Mouse (Mus musculus) small intestine, adult 2 months (tissue): Measurements from ENCODE around the gene Mdfic. TPM values are rescaled to one million over a fixed set of nuclear protein-coding genes. Genes with fewer than 3 reads are reported as not detected.

Experiments
- H3K27ac ChIP-seq: fragments of 200-500 bp; 2 replicates; pipeline ENCODE4 v1.5.1; 2012; ENCODE audit warnings: low read depth, low read length, control low read depth, inconsistent platforms; ENCODE audit not compliant: insufficient read depth
- H3K27me3 ChIP-seq: fragments of 200-500 bp; 2 replicates; pipeline ENCODE4 v1.6.1; 2012; ENCODE audit warnings: mild to moderate bottlenecking, moderate library complexity, low read length, inconsistent platforms; ENCODE audit not compliant: control insufficient read depth, insufficient read depth
- H3K36me3 ChIP-seq: fragments of 200-500 bp; 2 replicates; pipeline ENCODE4 v1.6.1; 2012; ENCODE audit warnings: mild to moderate bottlenecking, low read length, control low read depth, inconsistent platforms; ENCODE audit not compliant: control insufficient read depth, insufficient read depth
- H3K4me1 ChIP-seq: fragments of 200-500 bp; 2 replicates; pipeline ENCODE4 v1.6.1; 2012; ENCODE audit warnings: low read length, inconsistent platforms, mixed read lengths; ENCODE audit not compliant: control insufficient read depth, insufficient read depth, insufficient read length
- H3K4me3 ChIP-seq: fragments of 200-500 bp; 2 replicates; pipeline ENCODE4 v1.5.1; 2012; ENCODE audit warnings: low read depth, mild to moderate bottlenecking, control low read depth, inconsistent platforms, low read length, moderate library complexity
- CTCF ChIP-seq: fragments of 200-500 bp; IDR thresholded peaks from 2 replicates; pipeline ENCODE4 v1.5.1; 2012; ENCODE audit warnings: low read depth, mild to moderate bottlenecking, control low read depth, inconsistent platforms, low read length, moderate library complexity, mixed read lengths; ENCODE audit not compliant: insufficient replicate concordance, insufficient read length; ENCODE audit errors: extremely low read depth
- POLR2A ChIP-seq: fragments of 200-500 bp; IDR thresholded peaks from 2 replicates; pipeline ENCODE4 v1.6.1; 2012; ENCODE audit warnings: low read depth, mild to moderate bottlenecking, control low read depth, inconsistent platforms, low read length, moderate library complexity
- WGBS: fragments of 180-500 bp; shearing (Covaris S2); methylation state at CpG from one replicate; pipeline ENCODE4 v1.1.7; 2018; 5-methylcytosine and 5-hydroxymethylcytosine counted together
- polyA plus RNA-seq: library from polyadenylated mRNA; depleted of rRNA; stranded (reverse); fragments of >200 nt; gene quantifications from 2 replicates; pipeline ENCODE4 v1.2.3, GENCODE M21; 2012

Gene Mdfic
- polyA plus RNA-seq, 1 experiment = 2.9 TPM

GRCm38 (mm10) chr6:15730258-15730657 is 9.8 kb downstream of the Mdfic start:
- no peak overlapping the region for H3K4me3 ChIP-seq
- no peak for TF ChIP-seq POLR2A
- TF ChIP-seq CTCF = no peak
- WGBS = 84% methylated on average over 2 of the region's 2 CpGs
- no peak overlapping the region for H3K27ac ChIP-seq
- H3K4me1 ChIP-seq = 0 out of 2 replicates have a peak, but pooled peaks cover 4% of the 10 kb centered on the region
- H3K36me3 ChIP-seq = no peaks in the 10 kb centered on the region
- no peaks in the 10 kb centered on the region for H3K27me3 ChIP-seq

GRCm38 (mm10) chr6:15730666-15731065 is 10.2 kb downstream of the Mdfic start:
- no peak overlapping the region for H3K27ac ChIP-seq
- WGBS = 68% methylated on average over 4 of the region's 4 CpGs

GRCm38 (mm10) chr6:15731452-15731851 is 11.0 kb downstream of the Mdfic start:
- Histone ChIP-seq H3K36me3 (no peaks in the 10 kb centered on the region), H3K27me3 (no peaks in the 10 kb centered on the region), H3K27ac (no peak overlapping the region), H3K4me3 (no peak overlapping the region), H3K4me1 (0 out of 2 replicates have a peak, but pooled peaks cover 4% of the 10 kb centered on the region)
- TF ChIP-seq CTCF (no peak), POLR2A (no peak)
- WGBS = 69% methylated on average over 7 of the region's 7 CpGs

More at GRCm38 (mm10) chr6:15730666-15731065, 10.2 kb downstream of the Mdfic start:
- Histone ChIP-seq H3K27me3 (no peaks in the 10 kb centered on the region), H3K36me3 (no peaks in the 10 kb centered on the region), H3K4me1 (0 out of 2 replicates have a peak, but pooled peaks cover 4% of the 10 kb centered on the region), H3K4me3 (no peak overlapping the region)
- no peak for TF ChIP-seq CTCF
- TF ChIP-seq POLR2A = no peak

- H3K36me3 ChIP-seq = no peaks in the 10 kb centered on the region
- no peak for TF ChIP-seq POLR2A
- no peak for TF ChIP-seq CTCF
- H3K4me3 ChIP-seq = no peak overlapping the region
- H3K4me1 ChIP-seq = no peaks in the 10 kb centered on the region
- H3K27ac ChIP-seq = no peak overlapping the region
- no peaks in the 10 kb centered on the region for H3K27me3 ChIP-seq
- 65% methylated on average over 8 of the region's 8 CpGs for WGBS
Observed at GRCm38 (mm10) chr6:15737312-15737911, 17.0 kb downstream of the Mdfic start.

GRCm38 (mm10) chr6:15738331-15738943 is 18.0 kb downstream of the Mdfic start:
- Histone ChIP-seq H3K4me1 (no peaks in the 10 kb centered on the region), H3K4me3 (no peak overlapping the region), H3K36me3 (0 out of 2 replicates have a peak, but pooled peaks cover under 1% of the 10 kb centered on the region), H3K27ac (no peak overlapping the region), H3K27me3 (no peaks in the 10 kb centered on the region)
- TF ChIP-seq CTCF = no peak
- TF ChIP-seq POLR2A = no peak
- WGBS = 47% methylated on average over 5 of the region's 5 CpGs

- Histone ChIP-seq H3K27ac (no peak overlapping the region), H3K4me1 (no peaks in the 10 kb centered on the region), H3K4me3 (no peak overlapping the region), H3K27me3 (no peaks in the 10 kb centered on the region), H3K36me3 (0 out of 2 replicates have a peak, but pooled peaks cover 2% of the 10 kb centered on the region)
- TF ChIP-seq POLR2A = no peak
- TF ChIP-seq CTCF = no peak
- 69% methylated on average over 3 of the region's 3 CpGs for WGBS
Observed at GRCm38 (mm10) chr6:15739132-15739531, 18.7 kb downstream of the Mdfic start.

GRCm38 (mm10) chr6:15742591-15743149 is 22.2 kb downstream of the Mdfic start:
- Histone ChIP-seq H3K27ac (no peak overlapping the region), H3K36me3 (0 out of 2 replicates have a peak, but pooled peaks cover 2% of the 10 kb centered on the region), H3K4me3 (no peak overlapping the region), H3K4me1 (no peaks in the 10 kb centered on the region), H3K27me3 (no peaks in the 10 kb centered on the region)
- 88% methylated on average over 6 of the region's 6 CpGs for WGBS
- no peak for TF ChIP-seq POLR2A
- no peak for TF ChIP-seq CTCF
